Mouse (Mus musculus): ENCODE measurements around the gene Inafm2.

Gene Inafm2

GRCm38 (mm10) chr2:118759828-118760227 lies 14.3 kb downstream of the Inafm2 start:
- DNase-seq (ENCODE audit: low read depth), result peak; percentile 82

- DNase-seq (ENCODE audit: low read depth), result no peak
Observed at GRCm38 (mm10) chr2:118760311-118761025, 14.9 kb downstream of the Inafm2 start.

- no peak for DNase-seq (ENCODE audit: low read depth)
Observed at GRCm38 (mm10) chr2:118761358-118761757, 15.8 kb downstream of the Inafm2 start.

GRCm38 (mm10) chr2:118761906-118762783 lies 16.6 kb downstream of the Inafm2 start, which contains the start of gene Ccdc9b:
TSS of gene Ccdc9b (minus strand) at chr2:118762661.
- no peak for DNase-seq (ENCODE audit: low read depth)

GRCm38 (mm10) chr2:118762784-118763148 lies 17.2 kb downstream of the Inafm2 start:
- no peak for DNase-seq (ENCODE audit: low read depth)

GRCm38 (mm10) chr2:118763469-118763868 lies 17.9 kb downstream of the Inafm2 start:
- no peak for DNase-seq (ENCODE audit: low read depth)

- DNase-seq (ENCODE audit: low read depth), result peak; percentile 67
Observed at GRCm38 (mm10) chr2:118764094-118764831, 18.7 kb downstream of the Inafm2 start.

GRCm38 (mm10) chr2:118764875-118765274 lies 19.3 kb downstream of the Inafm2 start:
- DNase-seq (ENCODE audit: low read depth), result no peak

- DNase-seq (ENCODE audit: low read depth), result no peak
Observed at GRCm38 (mm10) chr2:118766041-118767033, 20.8 kb downstream of the Inafm2 start.

GRCm38 (mm10) chr2:118772158-118772874 lies 26.8 kb downstream of the Inafm2 start, which contains the start of gene Phgr1:
TSS of gene Phgr1 (plus strand) at chr2:118772769.
- no peak for DNase-seq (ENCODE audit: low read depth)

GRCm38 (mm10) chr2:118774536-118774935 lies 29.0 kb downstream of the Inafm2 start:
- no peak for DNase-seq (ENCODE audit: low read depth)

- DNase-seq (ENCODE audit: low read depth), result no peak
Observed at GRCm38 (mm10) chr2:118775396-118775795, 29.8 kb downstream of the Inafm2 start.

- no peak for DNase-seq (ENCODE audit: low read depth)
Observed at GRCm38 (mm10) chr2:118775846-118776245, 30.3 kb downstream of the Inafm2 start.

- no peak for DNase-seq (ENCODE audit: low read depth)
Observed at GRCm38 (mm10) chr2:118776295-118776694, 30.7 kb downstream of the Inafm2 start.

GRCm38 (mm10) chr2:118778418-118778817 lies 32.9 kb downstream of the Inafm2 start:
- DNase-seq (ENCODE audit: low read depth), result no peak

- no peak for DNase-seq (ENCODE audit: low read depth)
Observed at GRCm38 (mm10) chr2:118779065-118779464, 33.5 kb downstream of the Inafm2 start.

- peak; percentile 76 for DNase-seq (ENCODE audit: low read depth)
Observed at GRCm38 (mm10) chr2:118779504-118780480, 34.2 kb downstream of the Inafm2 start, which contains the start of gene Disp2. TSS of gene Disp2 (plus strand) at chr2:118779719.

- DNase-seq (ENCODE audit: low read depth), result no peak
Observed at GRCm38 (mm10) chr2:118781115-118781514, 35.6 kb downstream of the Inafm2 start.

GRCm38 (mm10) chr2:118782303-118782702 lies 36.7 kb downstream of the Inafm2 start:
- no peak for DNase-seq (ENCODE audit: low read depth)

Measured in induced T-regulatory cell, adult 2 months (primary cell).